Mouse (Mus musculus): ENCODE results near the gene Myom3. TPM values are rescaled to one million over a fixed set of nuclear protein-coding genes. Genes with fewer than 3 reads are reported as not detected.

Myom3 gene
- polyA plus RNA-seq, 1 experiment from 2014 or later: 0.29 TPM

- Histone ChIP-seq H3K36me3 (ENCODE audit: control insufficient read depth, insufficient read depth) (no peaks in the 10 kb centered on the region), H3K27ac (ENCODE audit: low read length) (no peak overlapping the region), H3K27me3 (replicated peaks; ENCODE audit: control insufficient read depth, insufficient read depth, low read length) (no peaks in the 10 kb centered on the region), H3K4me2 (ENCODE audit: low read length) (no peak overlapping the region), H3K4me3 (replicated peaks; ENCODE audit: low read length) (no peak overlapping the region), H3K9ac (replicated peaks; ENCODE audit: low read depth, low read length) (no peak overlapping the region), H3K9me3 (ENCODE audit: control insufficient read depth, low read length) (no peaks in the 10 kb centered on the region), H3K4me1 (replicated peaks; ENCODE audit: control insufficient read depth, insufficient read depth, low read length) (no peaks in the 10 kb centered on the region)
- WGBS: 75% methylated on average over 7 of the region's 7 CpGs
- no peak for ATAC-seq
These were observed 7.3 kb upstream of the Myom3 start for GRCm38 (mm10) chr4:135752106-135752778.

GRCm38 (mm10) chr4:135752779-135753164 is 6.7 kb upstream of the Myom3 start:
- no peaks in the 10 kb centered on the region for H3K27me3 ChIP-seq (replicated peaks; ENCODE audit: control insufficient read depth, insufficient read depth, low read length)
- no peak overlapping the region for H3K27ac ChIP-seq (ENCODE audit: low read length)
- H3K9me3 ChIP-seq (ENCODE audit: control insufficient read depth, low read length): no peaks in the 10 kb centered on the region
- no peak overlapping the region for H3K4me3 ChIP-seq (replicated peaks; ENCODE audit: low read length)
- no peak overlapping the region for H3K9ac ChIP-seq (replicated peaks; ENCODE audit: low read depth, low read length)
- WGBS: 96% methylated on average over 8 of the region's 8 CpGs
- no peaks in the 10 kb centered on the region for H3K36me3 ChIP-seq (ENCODE audit: control insufficient read depth, insufficient read depth)
- H3K4me1 ChIP-seq (replicated peaks; ENCODE audit: control insufficient read depth, insufficient read depth, low read length): no peaks in the 10 kb centered on the region
- ATAC-seq: no peak
- H3K4me2 ChIP-seq (ENCODE audit: low read length): no peak overlapping the region

- Histone ChIP-seq H3K27ac (ENCODE audit: low read length) (no peak overlapping the region), H3K27me3 (replicated peaks; ENCODE audit: control insufficient read depth, insufficient read depth, low read length) (no peaks in the 10 kb centered on the region), H3K36me3 (ENCODE audit: control insufficient read depth, insufficient read depth) (no peaks in the 10 kb centered on the region), H3K4me2 (ENCODE audit: low read length) (no peak overlapping the region), H3K4me3 (replicated peaks; ENCODE audit: low read length) (no peak overlapping the region), H3K9ac (replicated peaks; ENCODE audit: low read depth, low read length) (no peak overlapping the region), H3K4me1 (replicated peaks; ENCODE audit: control insufficient read depth, insufficient read depth, low read length) (no peaks in the 10 kb centered on the region), H3K9me3 (ENCODE audit: control insufficient read depth, low read length) (no peaks in the 10 kb centered on the region)
- WGBS: 38% methylated on average over 4 of the region's 4 CpGs
- no peak for ATAC-seq
These were observed 1.2 kb upstream of the Myom3 start for GRCm38 (mm10) chr4:135758331-135758730.

- 41% methylated on average over 6 of the region's 6 CpGs for WGBS
- no peak overlapping the region for H3K27ac ChIP-seq (ENCODE audit: low read length)
- no peak overlapping the region for H3K4me2 ChIP-seq (ENCODE audit: low read length)
- no peaks in the 10 kb centered on the region for H3K4me1 ChIP-seq (replicated peaks; ENCODE audit: control insufficient read depth, insufficient read depth, low read length)
- H3K9me3 ChIP-seq (ENCODE audit: control insufficient read depth, low read length): no peaks in the 10 kb centered on the region
- no peak overlapping the region for H3K4me3 ChIP-seq (replicated peaks; ENCODE audit: low read length)
- no peak for ATAC-seq
- no peaks in the 10 kb centered on the region for H3K36me3 ChIP-seq (ENCODE audit: control insufficient read depth, insufficient read depth)
- H3K9ac ChIP-seq (replicated peaks; ENCODE audit: low read depth, low read length): no peak overlapping the region
- H3K27me3 ChIP-seq (replicated peaks; ENCODE audit: control insufficient read depth, insufficient read depth, low read length): no peaks in the 10 kb centered on the region
These were observed 690 bp upstream of the Myom3 start for GRCm38 (mm10) chr4:135758825-135759224.

GRCm38 (mm10) chr4:135761048-135761447 is 1.5 kb downstream of the Myom3 start:
- Histone ChIP-seq H3K9ac (replicated peaks; ENCODE audit: low read depth, low read length) (no peak overlapping the region), H3K36me3 (ENCODE audit: control insufficient read depth, insufficient read depth) (no peaks in the 10 kb centered on the region), H3K4me1 (replicated peaks; ENCODE audit: control insufficient read depth, insufficient read depth, low read length) (no peaks in the 10 kb centered on the region), H3K27me3 (replicated peaks; ENCODE audit: control insufficient read depth, insufficient read depth, low read length) (no peaks in the 10 kb centered on the region), H3K4me2 (ENCODE audit: low read length) (no peak overlapping the region), H3K27ac (ENCODE audit: low read length) (no peak overlapping the region), H3K4me3 (replicated peaks; ENCODE audit: low read length) (no peak overlapping the region), H3K9me3 (ENCODE audit: control insufficient read depth, low read length) (no peaks in the 10 kb centered on the region)
- WGBS: 69% methylated on average over 8 of the region's 8 CpGs
- no peak for ATAC-seq

GRCm38 (mm10) chr4:135761569-135761968 is 2.1 kb downstream of the Myom3 start:
- no peak for ATAC-seq
- H3K9me3 ChIP-seq (ENCODE audit: control insufficient read depth, low read length): no peaks in the 10 kb centered on the region
- H3K9ac ChIP-seq (replicated peaks; ENCODE audit: low read depth, low read length): no peak overlapping the region
- no peaks in the 10 kb centered on the region for H3K27me3 ChIP-seq (replicated peaks; ENCODE audit: control insufficient read depth, insufficient read depth, low read length)
- no peak overlapping the region for H3K27ac ChIP-seq (ENCODE audit: low read length)
- no peak overlapping the region for H3K4me2 ChIP-seq (ENCODE audit: low read length)
- WGBS: 88% methylated on average over 7 of the region's 7 CpGs
- H3K4me3 ChIP-seq (replicated peaks; ENCODE audit: low read length): no peak overlapping the region
- H3K36me3 ChIP-seq (ENCODE audit: control insufficient read depth, insufficient read depth): no peaks in the 10 kb centered on the region
- no peaks in the 10 kb centered on the region for H3K4me1 ChIP-seq (replicated peaks; ENCODE audit: control insufficient read depth, insufficient read depth, low read length)

GRCm38 (mm10) chr4:135762251-135762906 is 2.9 kb downstream of the Myom3 start:
- ATAC-seq: peak; percentile 31
- Histone ChIP-seq H3K9me3 (ENCODE audit: control insufficient read depth, low read length) (no peaks in the 10 kb centered on the region), H3K27me3 (replicated peaks; ENCODE audit: control insufficient read depth, insufficient read depth, low read length) (no peaks in the 10 kb centered on the region), H3K4me3 (replicated peaks; ENCODE audit: low read length) (peak overlapping the region; percentile 21; the same call in 1 of the 2 replicates), H3K27ac (ENCODE audit: low read length) (no peak overlapping the region), H3K9ac (replicated peaks; ENCODE audit: low read depth, low read length) (no peak overlapping the region), H3K4me1 (replicated peaks; ENCODE audit: control insufficient read depth, insufficient read depth, low read length) (no peaks in the 10 kb centered on the region), H3K36me3 (ENCODE audit: control insufficient read depth, insufficient read depth) (no peaks in the 10 kb centered on the region), H3K4me2 (ENCODE audit: low read length) (peak overlapping the region; percentile 45)
- 8% methylated on average over 19 of the region's 19 CpGs for WGBS

- H3K4me1 ChIP-seq (replicated peaks; ENCODE audit: control insufficient read depth, insufficient read depth, low read length): no peaks in the 10 kb centered on the region
- ATAC-seq: no peak
- H3K4me3 ChIP-seq (replicated peaks; ENCODE audit: low read length): no peak overlapping the region
- no peak overlapping the region for H3K4me2 ChIP-seq (ENCODE audit: low read length)
- no peaks in the 10 kb centered on the region for H3K27me3 ChIP-seq (replicated peaks; ENCODE audit: control insufficient read depth, insufficient read depth, low read length)
- 89% methylated on average over 13 of the region's 13 CpGs for WGBS
- no peak overlapping the region for H3K27ac ChIP-seq (ENCODE audit: low read length)
- no peaks in the 10 kb centered on the region for H3K9me3 ChIP-seq (ENCODE audit: control insufficient read depth, low read length)
- no peak overlapping the region for H3K9ac ChIP-seq (replicated peaks; ENCODE audit: low read depth, low read length)
- no peaks in the 10 kb centered on the region for H3K36me3 ChIP-seq (ENCODE audit: control insufficient read depth, insufficient read depth)
These were observed 5.2 kb downstream of the Myom3 start for GRCm38 (mm10) chr4:135764700-135765099.

- Histone ChIP-seq H3K4me1 (replicated peaks; ENCODE audit: control insufficient read depth, insufficient read depth, low read length) (no peaks in the 10 kb centered on the region), H3K4me2 (ENCODE audit: low read length) (no peak overlapping the region), H3K4me3 (replicated peaks; ENCODE audit: low read length) (no peak overlapping the region), H3K36me3 (ENCODE audit: control insufficient read depth, insufficient read depth) (no peaks in the 10 kb centered on the region), H3K9me3 (ENCODE audit: control insufficient read depth, low read length) (no peaks in the 10 kb centered on the region), H3K27me3 (replicated peaks; ENCODE audit: control insufficient read depth, insufficient read depth, low read length) (no peaks in the 10 kb centered on the region), H3K27ac (ENCODE audit: low read length) (no peak overlapping the region), H3K9ac (replicated peaks; ENCODE audit: low read depth, low read length) (no peak overlapping the region)
- no peak for ATAC-seq
- 86% methylated on average over 8 of the region's 8 CpGs for WGBS
These were observed 6.2 kb downstream of the Myom3 start for GRCm38 (mm10) chr4:135765707-135766106.
